Mouse (Mus musculus) embryonic stem cell, embryonic (primary cell): ENCODE results near the gene Kpnb1.

Experiments used
- CTCF ChIA-PET, 4 experiments: fragments of 300-600 bp in 2 of 4; fragments of 350-600 bp in 2 of 4; sonication (Branson Sonifier 250); formaldehyde crosslinking; loops; one replicate each; lab custom pipeline; 2022; ENCODE audit warnings: inconsistent platforms in 2 of 4; lab: Charles Lee
- POLR2A ChIA-PET, 4 experiments: fragments of 300-600 bp in 2 of 4; fragments of 350-600 bp in 2 of 4; sonication (Branson Sonifier 250); formaldehyde crosslinking; loops; one replicate each; lab custom pipeline; 2022; ENCODE audit warnings: antibody characterized with exemption in 4 of 4, inconsistent platforms in 1 of 4; lab: Charles Lee

The Kpnb1 gene

DNA sequence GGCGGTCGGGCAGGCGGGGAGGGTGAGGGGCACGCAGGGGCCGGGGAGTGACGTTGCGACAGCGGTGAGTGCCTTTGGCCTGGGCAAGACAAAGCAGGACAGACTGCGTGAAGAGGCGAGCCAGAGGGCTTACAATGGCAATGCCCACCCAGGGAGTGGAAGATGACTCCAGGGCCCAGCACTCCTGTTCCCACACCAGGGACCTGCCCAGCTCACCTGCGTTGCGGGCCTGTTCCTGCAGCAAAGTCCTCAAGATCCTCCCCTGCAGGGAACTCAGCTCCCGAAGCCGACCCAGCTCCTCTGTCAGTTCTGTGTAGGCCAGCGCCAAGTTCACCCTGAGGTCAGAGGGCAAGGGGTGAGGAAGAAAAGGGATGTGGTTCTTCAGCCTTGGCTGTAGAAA lies 48.4 kb downstream of the Kpnb1 start:
- POLR2A ChIA-PET, result interaction anchor here in 2 of 4 experiments (0.6 to 3.2 kb wide), 11 partner anchors 9 to 428 kb away, joined by 3 to 12 read pairs (median 4); partner anchors contain the start of genes Tbx21 (in 2 of the 2) and Kpnb1 (in 1 of the 2)
- CTCF ChIA-PET, result interaction anchor here in 3 of 4 experiments (0.7 to 2.8 kb wide), 4 partner anchors 7 to 55 kb away, joined by 3 to 14 read pairs (median 4); no protein-coding TSS in a partner anchor

DNA sequence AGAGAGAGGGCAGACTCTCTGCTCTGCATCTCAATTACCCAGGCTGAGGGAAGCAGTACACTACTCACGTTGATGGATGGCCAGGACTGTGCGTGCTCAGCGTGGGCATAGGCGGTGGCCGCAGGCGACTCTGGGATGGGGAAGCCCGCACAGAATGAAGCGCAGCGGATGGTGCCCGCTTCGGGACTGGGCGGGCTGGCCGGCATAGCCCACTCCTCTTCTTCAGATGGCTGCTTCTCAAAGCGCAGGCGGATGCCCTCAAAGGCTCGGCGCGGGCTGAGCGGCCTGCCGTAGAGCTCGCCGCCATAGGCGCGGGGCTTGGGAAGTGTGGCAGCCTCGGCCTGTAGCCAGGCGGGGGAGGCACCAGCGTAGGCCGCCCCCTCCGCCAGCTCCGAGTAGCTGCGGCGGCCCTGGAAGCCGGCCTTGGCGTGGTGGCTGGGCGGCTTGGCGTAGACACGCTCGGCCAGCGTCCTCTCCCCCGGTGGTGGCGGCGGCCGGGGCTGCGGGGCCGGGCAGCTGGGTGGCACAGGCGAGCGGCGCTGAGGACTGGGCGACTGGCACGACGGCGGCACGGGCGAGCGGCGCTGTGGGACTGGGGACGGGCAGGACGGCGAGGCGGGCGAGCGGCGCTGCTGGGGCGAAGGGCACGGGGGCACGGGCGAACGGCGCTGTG lies 49.0 kb downstream of the Kpnb1 start:
- POLR2A ChIA-PET, result interaction anchor here in 2 of 4 experiments (1.1 to 3.2 kb wide), 10 partner anchors 9 to 69 kb away, joined by 3 to 12 read pairs (median 4); partner anchors contain the start of genes Tbx21 (in 2 of the 2) and Kpnb1 (in 1 of the 2)
- CTCF ChIA-PET, result interaction anchor here in 3 of 4 experiments (0.7 to 2.8 kb wide), 6 partner anchors 8 to 54 kb away, joined by 3 to 14 read pairs (median 4); no protein-coding TSS in a partner anchor

DNA sequence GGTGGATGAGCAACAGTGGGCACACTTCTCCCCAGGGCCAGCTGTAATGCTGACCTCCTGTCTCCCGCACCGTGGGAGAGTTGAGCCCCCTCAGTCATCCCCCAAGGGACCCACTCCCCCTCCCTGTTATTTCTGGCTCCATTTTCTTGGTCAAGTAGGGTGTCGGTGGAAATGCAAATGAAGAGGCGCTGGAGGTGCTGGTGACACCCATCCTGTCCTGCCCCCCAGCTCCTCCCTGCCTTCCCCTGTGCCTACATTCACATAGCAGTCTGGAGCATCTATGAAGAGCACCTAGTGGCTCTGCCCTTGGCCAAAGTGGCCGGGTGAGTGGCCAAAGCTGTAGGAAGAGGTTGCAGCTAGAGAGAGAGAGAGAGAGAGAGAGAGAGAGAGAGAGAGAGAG lies 54.4 kb downstream of the Kpnb1 start:
- POLR2A ChIA-PET, result interaction anchor here in 2 of 4 experiments (0.6 to 4.8 kb wide), 5 partner anchors 9 to 189 kb away, joined by 3 to 15 read pairs (median 3); partner anchors contain the start of genes Pnpo (in 1 of the 2) and Tbx21 (in 1 of the 2)
- CTCF ChIA-PET, result interaction anchor here in 3 of 4 experiments (0.7 to 1.7 kb wide), 4 partner anchors 13 to 15 kb away, joined by 3 to 4 read pairs (median 4); no protein-coding TSS in a partner anchor

DNA sequence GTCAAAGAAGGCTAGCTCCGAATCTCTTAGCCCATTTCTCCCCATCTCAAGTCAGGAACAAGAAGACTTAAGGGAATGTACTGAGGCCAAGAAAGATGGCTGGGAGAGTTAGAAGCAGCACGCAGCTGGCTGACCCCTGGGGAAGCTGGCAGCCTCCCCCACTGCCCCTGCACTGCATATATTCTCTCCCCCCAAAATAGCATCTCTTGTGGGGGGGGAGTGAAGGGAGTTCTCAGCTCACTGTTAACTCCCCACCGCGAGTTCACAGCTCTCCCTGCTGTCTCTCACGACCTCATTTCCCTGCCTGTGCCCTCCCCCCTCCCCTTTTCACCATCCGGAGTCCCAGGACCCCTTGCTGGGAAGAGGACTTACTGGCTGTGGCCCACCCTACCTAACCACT lies 55.5 kb downstream of the Kpnb1 start:
- POLR2A ChIA-PET, result interaction anchor here in 3 of 4 experiments (0.5 to 4.8 kb wide), 5 partner anchors 10 to 159 kb away, joined by 3 to 15 read pairs (median 3); partner anchors contain the start of genes Lrrc46 (in 1 of the 3) and Mrpl10 (in 1 of the 3)
- CTCF ChIA-PET, result interaction anchor here in 1 of 4 experiments (1.7 kb wide), 1 partner anchor 15 kb away, joined by 4 read pairs; no protein-coding TSS in a partner anchor

DNA sequence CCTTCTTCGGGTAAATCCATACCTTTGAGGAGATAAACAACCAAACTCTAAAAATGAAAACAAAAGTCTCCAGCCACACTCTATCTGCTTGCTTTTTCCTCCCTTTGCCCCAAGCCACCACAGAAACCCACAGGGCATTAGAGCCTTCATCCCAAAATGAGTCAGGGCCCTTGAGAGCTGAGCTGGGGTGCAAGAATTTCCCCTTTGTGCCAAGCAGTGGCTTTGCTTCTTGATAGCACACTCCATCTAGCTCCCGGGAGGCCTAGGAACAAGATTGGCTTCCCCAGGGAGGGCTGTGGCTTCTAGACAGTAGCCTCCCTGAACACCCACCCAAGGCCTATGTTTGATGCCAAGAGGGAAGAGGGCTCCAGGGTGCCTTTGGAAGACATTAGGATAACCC lies 56.0 kb downstream of the Kpnb1 start:
- ChIA-PET POLR2A (interaction anchor here in 2 of 4 experiments (0.9 to 4.8 kb wide), 6 partner anchors 10 to 158 kb away, joined by 3 to 15 read pairs (median 4); partner anchors contain the start of gene Tbx21 (in 1 of the 2)), CTCF (no interaction called here)

DNA sequence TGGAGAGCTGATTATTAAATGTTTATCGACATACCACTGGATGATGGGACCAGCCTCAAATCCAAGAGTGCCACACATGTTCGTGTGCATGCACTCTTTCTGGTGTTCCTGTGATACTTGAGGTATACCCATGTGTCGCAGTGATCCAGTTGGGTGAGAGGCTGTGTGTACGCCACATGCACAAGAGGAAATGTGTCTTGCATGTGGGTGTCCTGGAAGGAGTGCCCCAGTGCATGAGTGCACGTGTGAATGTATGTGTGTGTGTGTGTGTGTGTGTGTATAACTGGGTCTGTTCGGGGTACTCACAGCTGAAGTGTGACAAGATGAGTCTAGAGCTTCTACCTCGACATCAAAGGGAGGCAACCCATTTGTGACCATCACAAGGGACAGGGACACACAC lies 57.4 kb downstream of the Kpnb1 start:
- POLR2A ChIA-PET, result interaction anchor here in 3 of 4 experiments (0.6 to 1.6 kb wide), 5 partner anchors 15 to 49 kb away, joined by 3 to 6 read pairs (median 4); partner anchors contain the start of gene Tbx21 (in 1 of the 3)
- CTCF ChIA-PET, result interaction anchor here in 3 of 4 experiments (0.6 to 1.1 kb wide), 3 partner anchors 15 to 100 kb away, joined by 3 to 4 read pairs (median 3); no protein-coding TSS in a partner anchor

DNA sequence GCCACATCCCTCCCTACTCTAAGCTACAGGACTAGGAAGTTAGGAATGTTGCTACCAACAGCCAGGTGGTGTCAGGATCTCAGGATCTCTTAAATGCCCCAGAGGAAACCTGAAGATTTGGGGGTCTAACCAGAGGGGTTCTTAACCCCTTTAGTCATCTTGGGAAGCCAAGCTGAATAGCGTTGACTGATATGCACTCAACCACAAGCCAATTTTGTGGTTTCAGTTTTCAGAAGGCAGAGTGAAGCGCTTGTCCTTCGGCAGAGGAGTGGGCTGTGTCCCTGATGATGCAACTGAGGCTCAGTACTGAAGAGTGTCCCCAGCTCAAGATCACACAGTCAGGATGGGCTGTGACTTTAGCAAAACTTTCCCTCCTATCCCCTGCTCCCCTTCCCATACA lies 58.7 kb downstream of the Kpnb1 start:
- ChIA-PET CTCF (no interaction called here), POLR2A (interaction anchor here in 2 of 4 experiments (0.9 to 2.8 kb wide), 6 partner anchors 8 to 149 kb away, joined by 3 to 8 read pairs (median 6); no protein-coding TSS in a partner anchor)

DNA sequence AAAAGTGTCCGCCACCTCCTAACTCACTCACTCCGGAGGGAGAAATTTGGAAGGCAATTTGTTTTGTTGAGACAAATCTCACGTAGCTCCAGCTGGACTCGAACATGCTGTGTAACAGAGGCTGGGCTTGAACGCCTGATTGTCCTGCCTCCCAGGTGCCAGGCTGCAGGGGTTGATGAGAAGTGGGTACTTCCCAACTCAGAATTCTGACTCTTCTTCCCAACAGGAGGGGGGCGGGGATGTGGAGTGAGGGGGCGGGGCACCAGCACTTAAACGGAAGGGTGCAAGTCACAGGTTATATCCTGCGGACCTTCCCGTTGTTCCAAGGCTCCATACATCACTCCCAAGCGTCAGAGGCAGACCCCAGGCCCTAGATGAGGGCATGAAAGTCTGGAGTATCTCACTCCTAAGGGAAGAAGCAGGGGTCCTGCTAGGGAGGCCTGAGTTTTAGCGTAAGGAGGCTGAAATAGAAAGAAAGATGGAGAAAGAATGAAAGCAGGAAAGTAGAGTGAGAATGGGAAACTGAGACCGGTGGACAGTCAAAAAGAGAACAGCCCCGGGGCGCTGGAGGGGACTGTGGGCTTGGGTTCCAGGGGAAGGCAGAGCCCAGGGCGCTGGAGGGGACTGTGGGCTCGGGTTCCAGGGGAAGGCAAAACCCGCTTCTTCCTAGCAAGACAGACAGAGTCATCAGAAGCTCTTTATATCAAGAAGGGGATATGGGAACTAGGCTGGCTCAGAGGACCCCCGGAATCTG lies 60.0 kb downstream of the Kpnb1 start:
- POLR2A ChIA-PET, result interaction anchor here in 3 of 4 experiments (0.7 to 2.8 kb wide), 26 partner anchors 8 to 177 kb away, joined by 3 to 23 read pairs (median 4); partner anchors contain the start of genes Tbx21 (in 2 of the 3) and Osbpl7 (in 1 of the 3)
- CTCF ChIA-PET, result interaction anchor here in 2 of 4 experiments (0.6 to 2.3 kb wide), 11 partner anchors 8 to 193 kb away, joined by 3 to 14 read pairs (median 4); partner anchors contain the start of gene Tbx21 (in 2 of the 2)

DNA sequence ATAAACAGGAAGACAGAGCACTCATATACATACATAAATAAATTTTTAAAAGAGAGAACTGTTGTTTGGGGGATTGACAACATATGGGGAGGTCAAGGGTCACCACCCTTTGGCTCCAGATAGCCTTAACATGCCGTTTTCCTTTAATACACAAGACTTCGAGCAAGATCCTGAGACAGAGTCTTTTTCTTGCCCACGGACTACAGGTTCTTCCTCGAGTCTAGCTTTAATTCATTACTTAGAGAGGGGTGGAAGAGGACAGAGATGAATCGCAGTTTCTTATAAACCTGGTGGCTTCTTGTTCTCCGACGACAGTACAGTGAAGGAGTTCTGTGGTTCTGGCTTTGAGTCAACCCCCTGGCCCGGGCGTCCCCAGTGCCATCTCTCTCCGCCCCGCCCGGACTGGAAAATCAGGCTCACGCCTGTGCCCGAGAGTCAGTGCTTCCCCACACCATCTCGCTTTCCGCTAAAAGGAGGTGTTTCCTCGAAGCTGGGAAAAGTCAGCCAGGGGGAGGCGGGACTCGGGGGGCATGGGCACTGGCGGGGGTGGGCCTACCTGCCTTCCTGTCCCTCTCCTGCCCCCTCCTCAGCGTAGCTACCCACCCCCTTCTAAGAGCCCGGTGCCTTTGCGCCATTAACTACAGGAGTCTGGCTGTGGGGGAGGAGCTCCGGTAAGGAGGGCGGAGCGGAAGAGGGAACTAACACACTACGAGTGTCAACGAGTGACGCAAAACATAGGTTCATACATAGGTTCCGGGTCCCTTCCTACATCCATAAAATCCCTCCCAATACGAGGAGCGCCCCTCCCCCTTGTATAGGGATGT lies 60.8 kb downstream of the Kpnb1 start:
- CTCF ChIA-PET, result interaction anchor here (0.6 to 2.3 kb wide), 19 partner anchors 9 to 206 kb away, joined by 3 to 14 read pairs (median 3); partner anchors contain the start of gene Tbx21 (in 2 of the 4)
- POLR2A ChIA-PET, result interaction anchor here (0.5 to 2.8 kb wide), 30 partner anchors 9 to 325 kb away, joined by 3 to 23 read pairs (median 4); partner anchors contain the start of genes Tbx21 (in 2 of the 4) and Osbpl7 (in 1 of the 4)

DNA sequence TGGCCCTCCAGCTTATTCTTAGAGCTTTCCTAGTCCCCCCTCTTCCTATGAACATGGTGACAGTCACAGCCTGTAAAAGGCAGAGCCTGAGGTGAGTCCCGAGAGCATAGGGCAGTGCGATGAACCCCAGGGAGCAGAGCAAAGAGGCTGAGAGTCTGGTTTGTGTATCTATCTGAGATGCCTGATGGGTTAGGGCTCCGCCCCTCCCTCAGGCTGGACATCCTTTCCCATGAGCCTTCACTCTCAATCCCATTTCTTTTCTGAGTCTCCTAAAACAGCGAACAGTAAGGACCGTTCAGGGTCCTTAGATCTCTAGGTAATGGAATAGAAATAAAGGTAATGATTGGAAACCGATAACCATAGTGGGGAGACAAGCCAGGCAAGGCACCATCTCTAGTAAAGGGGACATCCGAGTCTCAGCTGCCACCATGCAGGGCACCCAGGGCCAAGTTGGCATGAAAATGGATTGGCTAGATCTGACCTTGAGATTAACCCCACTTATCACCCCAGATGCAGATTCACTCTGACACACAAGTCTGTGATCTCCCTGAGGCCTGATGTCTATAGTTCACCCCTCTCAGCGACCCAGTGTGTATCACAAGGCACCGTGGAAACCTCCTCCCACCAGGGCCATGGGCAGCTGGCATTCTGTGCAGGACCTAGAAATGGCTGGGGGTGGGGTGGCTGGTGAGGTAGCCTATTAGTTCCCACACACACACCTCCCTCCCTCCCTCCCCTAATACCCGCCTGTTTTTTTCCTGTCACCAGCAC lies 63.2 kb downstream of the Kpnb1 start:
- ChIA-PET POLR2A (interaction anchor here (0.6 to 1.5 kb wide), 5 partner anchors 10 to 172 kb away, joined by 4 to 6 read pairs (median 5); partner anchors contain the start of genes Lrrc46 (in 1 of the 4), Mrpl10 (in 1 of the 4) and Tbx21 (in 1 of the 4)), CTCF (interaction anchor here in 2 of 4 experiments (1.1 to 1.2 kb wide), 4 partner anchors 9 to 28 kb away, joined by 4 to 5 read pairs (median 4); partner anchors contain the start of gene Tbx21 (in 1 of the 2))

DNA sequence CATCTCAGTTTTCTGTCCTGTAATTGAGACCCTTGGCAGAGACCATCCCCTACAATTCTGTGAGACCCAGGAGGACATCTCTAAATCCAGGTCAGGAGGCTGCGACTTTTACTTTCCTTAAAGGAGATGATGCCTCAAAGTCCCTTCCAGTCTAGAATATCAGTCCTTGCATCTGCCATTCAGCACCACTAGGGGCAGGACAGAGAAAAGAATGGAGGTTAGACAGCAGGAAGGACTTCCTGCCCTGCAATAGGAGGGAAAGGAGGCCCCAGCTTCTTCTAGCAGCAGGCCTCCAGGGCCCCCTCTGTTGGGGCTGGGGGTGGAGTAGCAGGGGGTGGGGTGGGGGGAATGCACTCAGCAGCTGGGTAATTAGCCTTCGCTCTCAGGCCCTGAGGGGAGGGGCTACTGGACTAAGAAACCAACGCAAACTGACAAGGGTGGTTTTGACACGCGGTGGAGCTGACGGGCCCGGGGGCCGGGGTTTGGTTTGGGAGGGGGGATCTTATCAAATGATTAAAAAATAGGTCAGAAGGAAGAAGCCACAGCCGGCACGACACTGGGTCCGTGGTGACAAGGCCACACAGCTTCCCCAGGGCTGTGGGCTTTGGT lies 64.3 kb downstream of the Kpnb1 start:
- POLR2A ChIA-PET, result interaction anchor here (0.6 to 1.5 kb wide), 9 partner anchors 9 to 238 kb away, joined by 3 to 10 read pairs (median 5); partner anchors contain the start of genes Tbx21 (in 2 of the 4), Lrrc46 (in 1 of the 4) and Mrpl10 (in 1 of the 4)
- CTCF ChIA-PET, result interaction anchor here (0.6 to 1.4 kb wide), 13 partner anchors 8 to 367 kb away, joined by 3 to 5 read pairs (median 4); partner anchors contain the start of genes Lrrc46 (in 1 of the 4), Mrpl10 (in 1 of the 4) and Tbx21 (in 1 of the 4)

DNA sequence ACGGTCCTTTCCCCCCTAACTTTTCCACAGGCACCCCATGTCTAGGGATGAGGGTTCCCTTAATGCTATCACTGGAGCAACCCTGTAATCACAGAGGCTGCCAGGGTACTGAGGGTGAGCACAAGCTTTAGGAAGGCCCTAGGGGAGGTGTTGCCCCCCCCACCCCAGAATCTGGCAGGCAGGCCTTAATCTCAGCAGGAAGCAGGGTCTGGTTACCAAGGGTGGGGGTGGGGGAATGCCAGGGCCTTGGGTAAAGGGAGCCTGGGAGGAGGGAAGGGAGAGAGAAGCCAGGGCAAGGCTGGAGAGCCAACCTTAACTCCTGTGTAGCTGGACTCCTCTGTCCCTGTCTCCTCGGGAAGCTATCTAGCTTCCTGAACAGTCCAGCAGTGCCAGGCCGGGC lies 67.0 kb downstream of the Kpnb1 start:
- ChIA-PET POLR2A (interaction anchor here in 1 of 4 experiments (0.9 to 1.3 kb wide), 2 partner anchors 22 to 35 kb away, joined by 4 to 5 read pairs; no protein-coding TSS in a partner anchor), CTCF (interaction anchor here in 2 of 4 experiments (0.9 to 1.5 kb wide), 3 partner anchors 18 to 143 kb away, joined by 4 to 7 read pairs (median 5); no protein-coding TSS in a partner anchor)

DNA sequence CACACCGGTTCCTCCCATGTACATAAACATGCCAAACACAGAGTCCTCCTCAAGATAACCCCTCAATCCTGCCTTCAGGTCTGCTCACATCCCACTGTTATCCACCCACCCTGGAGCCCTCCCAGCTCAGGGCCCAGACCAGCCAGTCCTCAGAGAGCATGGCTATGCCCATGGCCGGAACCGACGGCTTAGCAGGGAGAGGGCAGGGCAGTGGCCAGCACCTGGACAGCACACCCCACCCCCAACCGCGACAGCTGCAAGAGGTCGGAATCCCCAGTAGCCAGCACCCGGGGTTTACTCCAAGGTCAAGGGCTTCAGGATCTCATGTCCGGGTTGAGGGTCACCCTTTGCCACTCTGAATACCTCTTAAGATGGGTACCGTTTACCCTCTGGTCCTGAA lies 67.5 kb downstream of the Kpnb1 start:
- ChIA-PET POLR2A (interaction anchor here in 2 of 4 experiments (0.9 to 1.4 kb wide), 3 partner anchors 22 to 35 kb away, joined by 3 to 5 read pairs (median 4); no protein-coding TSS in a partner anchor), CTCF (interaction anchor here in 1 of 4 experiments (1.3 to 1.5 kb wide), 2 partner anchors 18 to 26 kb away, joined by 5 to 7 read pairs; no protein-coding TSS in a partner anchor)

DNA sequence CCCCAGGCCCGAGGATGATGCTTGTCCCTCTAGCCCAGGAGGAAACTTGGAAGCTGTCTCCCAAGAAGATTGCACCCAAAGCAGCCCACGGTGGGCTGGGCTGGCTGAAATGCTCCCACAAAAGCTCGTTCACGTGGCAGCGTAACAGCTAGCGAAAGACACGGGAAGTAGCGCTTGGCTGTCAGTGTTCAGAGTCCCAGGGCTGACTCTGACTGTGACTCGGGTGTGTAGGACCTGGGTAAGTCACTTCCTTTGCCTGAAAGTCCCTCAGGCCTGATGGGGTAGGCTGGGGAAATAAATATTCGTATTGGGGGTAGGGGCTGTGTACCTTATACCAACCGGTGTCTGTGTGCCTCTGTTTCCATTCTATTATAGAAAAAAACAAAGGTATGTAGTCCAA lies 71.9 kb downstream of the Kpnb1 start:
- ChIA-PET CTCF (interaction anchor here in 3 of 4 experiments (0.5 to 2.4 kb wide), 20 partner anchors 8 to 695 kb away, joined by 3 to 10 read pairs (median 5); partner anchors contain the start of genes Cdk5rap3 (in 1 of the 3) and Lrrc46 (in 1 of the 3)), POLR2A (interaction anchor here (0.6 to 5.5 kb wide), 41 partner anchors 7 to 163 kb away, joined by 3 to 36 read pairs (median 5); partner anchors contain the start of gene Kpnb1 (in 1 of the 4))
